Mouse (Mus musculus): Measurements from ENCODE around the gene Ncbp2. TPM values are rescaled to one million over a fixed set of nuclear protein-coding genes. Genes with fewer than 3 reads are reported as not detected.
A peak's percentile ranks its signal among the peaks of the same experiment; 100 is the strongest.

Gene Ncbp2
- polyA plus RNA-seq (2012; ENCODE audit: insufficient read depth, insufficient read length, missing spikeins): 52.3 and 64.4 TPM in 2 replicates

- Histone ChIP-seq H3K4me3 (ENCODE audit: insufficient read depth, low read length) (peak within 1 kb of the TSS; percentile 94), H3K4me1 (ENCODE audit: control insufficient read depth, insufficient read depth, low read length) (peaks cover 16% of the 10 kb centered on the region), H3K27ac (ENCODE audit: insufficient read depth, low read depth, low read length) (peak within 1 kb of the TSS; percentile 83)
- TF ChIP-seq POLR2A (IDR thresholded peaks at IDR 0.05; ENCODE audit: borderline replicate concordance, low read depth, low read length) (0 out of 2 replicates have a peak, but pooled peaks have one; percentile 15), CTCF (IDR thresholded peaks at IDR 0.05; ENCODE audit: low read depth, low read length) (no peak)
These were observed at the start of gene Ncbp2, which contains the start of gene 0610012G03Rik for GRCm38 (mm10) chr16:31948345-31948774. Gene Ncbp2, plus strand, starts transcription at chr16:31948513. Gene 0610012G03Rik, minus strand, starts transcription at chr16:31948494.

- H3K4me3 ChIP-seq (ENCODE audit: insufficient read depth, low read length): no peak overlapping the region
- no peak for TF ChIP-seq POLR2A (IDR thresholded peaks at IDR 0.05; ENCODE audit: borderline replicate concordance, low read depth, low read length)
- no peak for TF ChIP-seq CTCF (IDR thresholded peaks at IDR 0.05; ENCODE audit: low read depth, low read length)
- no peaks in the 10 kb centered on the region for H3K4me1 ChIP-seq (ENCODE audit: control insufficient read depth, insufficient read depth, low read length)
- no peak overlapping the region for H3K27ac ChIP-seq (ENCODE audit: insufficient read depth, low read depth, low read length)
These were observed 49.6 kb upstream of the Ncbp2 start for GRCm38 (mm10) chr16:31898546-31899326.

DNA sequence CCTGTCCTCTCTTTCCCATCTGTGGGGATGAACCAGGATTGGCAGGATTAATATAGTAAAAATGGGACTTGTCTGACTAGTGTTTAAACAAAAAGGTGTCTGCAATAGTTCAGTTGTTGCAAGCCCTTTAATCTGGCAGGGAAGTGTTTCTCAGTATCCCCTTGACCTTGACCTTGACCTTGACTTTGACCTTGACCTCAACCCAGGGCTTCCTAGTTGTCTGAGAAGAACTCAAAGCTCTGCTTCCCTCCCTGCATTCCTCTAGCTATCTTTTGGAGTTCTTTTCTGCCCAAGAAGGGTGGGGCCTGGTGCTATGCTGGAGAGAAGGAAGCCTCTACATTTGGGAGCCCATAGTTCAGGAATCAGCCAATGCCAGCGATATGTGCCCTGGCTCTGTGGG, 46.4 kb upstream of the Ncbp2 start:
- Histone ChIP-seq H3K4me1 (ENCODE audit: control insufficient read depth, insufficient read depth, low read length) (no peaks in the 10 kb centered on the region), H3K4me3 (ENCODE audit: insufficient read depth, low read length) (no peak overlapping the region), H3K27ac (ENCODE audit: insufficient read depth, low read depth, low read length) (no peak overlapping the region)
- TF ChIP-seq POLR2A (IDR thresholded peaks at IDR 0.05; ENCODE audit: borderline replicate concordance, low read depth, low read length): no peak

DNA sequence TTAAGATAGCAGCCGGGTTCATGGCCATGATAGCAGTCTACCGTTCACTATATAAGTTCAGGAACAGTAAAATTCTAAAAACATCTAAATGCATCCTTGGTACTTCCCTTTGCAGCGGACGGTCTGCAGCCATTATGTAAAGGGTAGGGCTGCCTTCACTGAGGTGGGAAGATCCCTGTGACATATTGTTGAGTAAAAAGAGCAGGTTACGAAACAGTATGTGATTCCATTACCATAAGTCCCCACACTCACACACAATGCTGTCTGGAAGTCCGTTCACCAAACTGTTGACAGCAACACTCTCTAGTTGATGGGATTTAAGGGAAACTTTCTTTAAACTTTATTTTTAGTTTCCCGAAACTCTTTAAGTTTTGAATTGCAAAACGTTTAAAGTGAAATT, 45.1 kb upstream of the Ncbp2 start:
- TF ChIP-seq POLR2A (IDR thresholded peaks at IDR 0.05; ENCODE audit: borderline replicate concordance, low read depth, low read length) (no peak), CTCF (IDR thresholded peaks at IDR 0.05; ENCODE audit: low read depth, low read length) (no peak)
- no peaks in the 10 kb centered on the region for H3K4me1 ChIP-seq (ENCODE audit: control insufficient read depth, insufficient read depth, low read length)

GRCm38 (mm10) chr16:31905331-31905730, 43.0 kb upstream of the Ncbp2 start:
- no peaks in the 10 kb centered on the region for H3K4me1 ChIP-seq (ENCODE audit: control insufficient read depth, insufficient read depth, low read length)
- TF ChIP-seq POLR2A (IDR thresholded peaks at IDR 0.05; ENCODE audit: borderline replicate concordance, low read depth, low read length) (no peak), CTCF (IDR thresholded peaks at IDR 0.05; ENCODE audit: low read depth, low read length) (peak; percentile 71)
- H3K4me3 ChIP-seq (ENCODE audit: insufficient read depth, low read length): no peak overlapping the region
- H3K27ac ChIP-seq (ENCODE audit: insufficient read depth, low read depth, low read length): no peak overlapping the region

More for the DNA sequence above, 45.1 kb upstream of the Ncbp2 start:
- Histone ChIP-seq H3K27ac (ENCODE audit: insufficient read depth, low read depth, low read length) (no peak overlapping the region), H3K4me3 (ENCODE audit: insufficient read depth, low read length) (no peak overlapping the region)

DNA sequence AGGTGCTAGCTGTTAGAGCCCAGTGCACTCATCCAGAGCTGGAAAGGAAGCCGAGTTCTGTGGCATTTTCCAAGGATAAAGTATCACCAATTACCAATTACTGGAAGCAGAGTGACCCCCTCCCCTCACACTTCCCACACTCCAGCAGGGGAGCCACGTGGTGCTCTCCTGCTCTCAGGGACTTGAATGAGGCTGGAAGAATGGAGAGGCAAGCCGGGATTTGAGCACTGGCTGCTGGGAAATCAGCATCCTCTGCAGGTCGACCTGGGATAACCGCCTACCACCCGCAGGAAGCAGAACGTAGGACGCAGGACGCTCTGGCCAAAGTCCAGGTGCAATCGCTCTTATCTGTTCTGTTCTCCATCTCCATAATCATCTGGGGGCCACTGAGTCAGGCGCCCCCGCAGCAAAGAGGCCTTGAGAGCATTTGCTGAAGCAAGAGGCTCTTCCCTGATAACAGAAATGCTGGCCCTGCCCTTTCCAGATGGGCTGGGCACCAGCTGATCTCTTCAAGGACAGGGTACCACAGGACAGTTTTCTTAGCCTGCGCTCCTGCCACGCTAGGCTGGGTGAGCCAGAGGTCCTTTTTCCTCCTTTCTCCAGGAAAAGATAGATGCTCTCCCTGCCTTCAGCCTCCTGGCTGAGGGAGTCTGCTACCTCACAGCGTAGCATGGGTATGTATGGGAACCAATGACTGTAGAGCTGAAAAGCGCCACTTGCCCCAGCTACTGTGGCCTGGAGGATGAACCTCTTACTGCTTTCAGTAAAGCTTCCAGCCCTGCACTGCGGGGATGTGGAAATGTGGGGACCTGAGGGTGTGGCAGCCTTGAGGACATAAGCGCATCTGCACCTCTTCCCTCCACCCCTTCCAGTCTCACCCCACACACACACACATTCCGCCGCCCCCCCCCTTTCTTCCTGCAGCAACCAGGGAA, 42.2 kb upstream of the Ncbp2 start:
- H3K4me3 ChIP-seq (ENCODE audit: insufficient read depth, low read length): peak overlapping the region; percentile 46; the same call in 1 of the 2 replicates
- no peak overlapping the region for H3K27ac ChIP-seq (ENCODE audit: insufficient read depth, low read depth, low read length)
- TF ChIP-seq POLR2A (IDR thresholded peaks at IDR 0.05; ENCODE audit: borderline replicate concordance, low read depth, low read length): no peak
- TF ChIP-seq CTCF (IDR thresholded peaks at IDR 0.05; ENCODE audit: low read depth, low read length): no peak
- no peaks in the 10 kb centered on the region for H3K4me1 ChIP-seq (ENCODE audit: control insufficient read depth, insufficient read depth, low read length)

GRCm38 (mm10) chr16:31906896-31907295, 41.4 kb upstream of the Ncbp2 start:
- Histone ChIP-seq H3K4me1 (ENCODE audit: control insufficient read depth, insufficient read depth, low read length) (no peaks in the 10 kb centered on the region), H3K4me3 (ENCODE audit: insufficient read depth, low read length) (peak overlapping the region; percentile 46; the same call in 1 of the 2 replicates), H3K27ac (ENCODE audit: insufficient read depth, low read depth, low read length) (no peak overlapping the region)
- TF ChIP-seq CTCF (IDR thresholded peaks at IDR 0.05; ENCODE audit: low read depth, low read length) (no peak), POLR2A (IDR thresholded peaks at IDR 0.05; ENCODE audit: borderline replicate concordance, low read depth, low read length) (no peak)

- TF ChIP-seq POLR2A (IDR thresholded peaks at IDR 0.05; ENCODE audit: borderline replicate concordance, low read depth, low read length) (no peak), CTCF (IDR thresholded peaks at IDR 0.05; ENCODE audit: low read depth, low read length) (no peak)
- no peaks in the 10 kb centered on the region for H3K4me1 ChIP-seq (ENCODE audit: control insufficient read depth, insufficient read depth, low read length)
- H3K4me3 ChIP-seq (ENCODE audit: insufficient read depth, low read length): no peak overlapping the region
- H3K27ac ChIP-seq (ENCODE audit: insufficient read depth, low read depth, low read length): no peak overlapping the region
These were observed 39.4 kb upstream of the Ncbp2 start for GRCm38 (mm10) chr16:31908959-31909358.

GRCm38 (mm10) chr16:31910281-31910847, 37.9 kb upstream of the Ncbp2 start:
- Histone ChIP-seq H3K4me1 (ENCODE audit: control insufficient read depth, insufficient read depth, low read length) (no peaks in the 10 kb centered on the region), H3K27ac (ENCODE audit: insufficient read depth, low read depth, low read length) (no peak overlapping the region), H3K4me3 (ENCODE audit: insufficient read depth, low read length) (no peak overlapping the region)
- no peak for TF ChIP-seq POLR2A (IDR thresholded peaks at IDR 0.05; ENCODE audit: borderline replicate concordance, low read depth, low read length)
- no peak for TF ChIP-seq CTCF (IDR thresholded peaks at IDR 0.05; ENCODE audit: low read depth, low read length)

Measured in bone marrow macrophage, adult 2 months (primary cell).